Mouse (Mus musculus): ENCODE measurements around the gene Tubb4b.
A peak's percentile ranks its signal among the peaks of the same experiment; 100 is the strongest.

DNA sequence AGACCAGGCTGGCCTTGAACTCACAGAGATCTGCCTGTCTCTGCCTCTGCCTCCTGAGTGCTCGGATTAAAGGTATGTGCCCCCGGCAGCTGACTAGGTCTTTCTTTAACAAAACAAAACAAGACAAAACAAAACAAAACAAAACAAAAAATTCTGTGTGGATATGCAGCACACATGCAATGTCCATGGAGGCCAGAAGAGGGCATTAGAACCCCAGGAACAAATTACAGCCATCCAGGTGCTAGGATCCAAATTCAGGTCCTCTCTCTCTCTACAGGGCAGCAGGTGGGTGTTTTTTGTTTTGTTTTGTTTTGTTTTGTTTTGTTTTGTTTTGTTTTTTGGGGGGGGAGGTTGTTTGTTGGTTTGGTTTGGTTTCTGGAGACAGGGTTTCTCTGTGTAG is 34.4 kb upstream of the Tubb4b start:
- TF ChIP-seq CTCF (IDR thresholded peaks at IDR 0.05; ENCODE audit: borderline replicate concordance, extremely low read depth, insufficient read depth, insufficient read length) (peak; percentile 39; the same call in 1 of the 2 replicates), POLR2A (IDR thresholded peaks at IDR 0.05; ENCODE audit: borderline replicate concordance, extremely low read depth, insufficient read depth, insufficient read length, poor library complexity, severe bottlenecking) (no peak)
